Mouse (Mus musculus): Measurements from ENCODE around the gene Rpl13a.
A peak's percentile ranks its signal among the peaks of the same experiment; 100 is the strongest.
"Not testable (repeated sequence)": the region's sequence is repeated elsewhere in the genome, so short reads cannot be mapped to it uniquely, and the experiment has no call there.

The Rpl13a gene

DNA sequence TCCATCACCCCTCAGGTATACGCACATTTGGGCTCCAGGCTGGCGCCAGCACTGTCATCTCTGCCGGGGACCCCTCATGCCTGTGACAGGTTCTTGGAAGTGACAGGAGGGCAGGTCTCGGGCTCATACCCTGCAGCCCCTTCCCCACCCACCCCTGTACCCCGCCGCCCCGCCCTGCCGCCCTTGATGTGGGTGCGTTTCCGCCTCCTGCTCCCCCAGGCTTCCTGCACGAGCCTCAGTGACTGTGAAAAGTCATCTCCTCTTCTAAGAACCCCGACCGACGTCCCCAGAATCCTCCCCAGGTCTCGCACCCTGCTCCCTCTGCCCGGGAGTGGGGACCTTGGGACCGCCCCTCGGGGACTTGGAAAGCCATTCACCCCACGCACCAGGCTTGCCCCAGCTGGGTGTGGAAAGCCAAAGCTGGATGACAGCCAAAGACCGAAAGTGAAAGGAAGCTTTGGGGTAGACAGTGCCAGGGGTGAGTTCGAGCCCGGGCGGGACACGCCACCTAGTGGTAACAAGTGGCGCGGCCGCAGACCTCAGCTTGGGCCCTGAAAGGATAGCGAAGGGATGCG lies 7.5 kb upstream of the Rpl13a start, which contains the start of the genes Gm45713 and Flt3l:
Gm45713 (minus strand) TSS at position 239 of the 575 bp plus-strand sequence.
Flt3l (minus strand) TSS at position 440 of the 575 bp plus-strand sequence.
- peak; percentile 50 for DNase-seq (ENCODE audit: low read depth, low spot score)

DNA sequence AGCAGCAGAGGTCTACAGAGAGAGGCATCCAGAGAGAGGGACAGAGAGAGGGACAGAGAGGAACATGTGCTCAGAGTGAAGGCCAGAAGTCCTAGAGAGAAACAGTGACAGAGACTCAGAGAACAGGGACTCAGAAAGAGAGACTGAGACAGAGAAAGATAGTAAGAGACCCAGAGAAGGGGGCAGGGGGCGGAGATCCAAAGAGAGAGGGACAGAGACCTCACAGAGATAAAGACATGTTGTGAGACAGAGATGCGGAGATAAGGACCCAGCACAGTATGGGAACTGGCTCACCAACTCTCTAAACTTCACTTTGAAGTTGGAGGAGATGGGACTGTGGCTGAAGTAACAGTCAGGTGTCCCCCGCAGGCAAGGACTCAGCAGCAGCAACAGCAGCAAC lies 6.8 kb upstream of the Rpl13a start:
- DNase-seq (ENCODE audit: low read depth, low spot score): no peak

DNA sequence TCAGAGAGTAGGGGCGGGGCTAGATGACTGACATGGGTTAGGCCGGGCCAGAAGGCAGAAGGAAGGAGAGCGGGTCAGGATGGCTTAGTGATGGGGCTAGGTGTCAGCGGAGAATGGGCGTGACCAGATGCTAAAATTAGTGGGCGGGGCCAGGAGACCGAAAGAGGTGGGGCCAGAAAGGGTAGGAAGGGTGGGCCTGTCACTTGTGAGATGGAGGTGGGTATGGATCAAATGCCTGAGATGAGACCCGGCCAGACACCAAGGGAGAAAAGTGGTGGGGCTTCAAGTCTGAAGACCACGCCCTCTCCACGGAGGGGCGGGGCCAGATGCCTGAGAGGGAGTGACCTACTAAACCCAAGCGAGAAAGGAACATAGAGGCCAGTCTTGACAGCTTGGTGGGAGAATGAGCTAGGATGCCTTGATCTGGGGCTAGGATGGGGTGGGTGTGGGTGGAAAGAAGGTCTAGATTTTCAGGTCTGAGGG lies 6.0 kb upstream of the Rpl13a start:
- DNase-seq (ENCODE audit: low read depth, low spot score): no peak

DNA sequence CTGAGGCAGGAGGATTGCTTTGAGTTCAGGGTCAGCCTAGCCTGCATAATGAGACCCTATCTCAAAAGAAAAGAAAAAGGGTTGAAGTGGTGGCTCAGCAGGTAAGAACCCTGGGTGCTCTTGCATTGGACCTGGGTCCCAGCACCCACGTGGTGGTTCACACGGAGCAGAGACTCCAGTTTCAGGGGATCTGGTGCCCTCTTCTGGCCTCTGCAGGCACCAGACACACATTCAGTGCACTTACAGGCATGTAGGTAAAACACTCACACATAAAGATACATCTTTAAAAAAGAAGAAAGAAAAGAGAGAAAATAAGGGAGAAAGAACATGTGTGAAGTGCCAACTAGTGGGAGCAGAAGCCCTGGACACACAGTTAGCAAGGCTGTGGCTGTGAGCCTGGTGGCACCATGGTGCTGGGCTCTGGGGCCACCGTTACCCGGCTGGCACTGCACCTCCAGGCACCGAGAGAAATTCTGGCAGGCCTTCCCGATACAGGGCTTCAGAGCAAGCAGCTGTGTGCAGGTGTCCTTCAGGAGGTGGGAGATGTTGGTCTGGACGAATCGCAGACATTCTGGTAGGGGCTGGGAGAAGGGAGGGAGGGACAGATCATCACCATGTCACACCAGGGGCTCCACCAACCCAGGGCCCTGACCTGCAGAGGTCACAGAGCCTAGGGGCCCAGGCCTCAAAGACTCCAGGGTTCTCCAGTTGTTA lies 5.0 kb upstream of the Rpl13a start:
- DNase-seq (ENCODE audit: low read depth, low spot score): no peak

DNA sequence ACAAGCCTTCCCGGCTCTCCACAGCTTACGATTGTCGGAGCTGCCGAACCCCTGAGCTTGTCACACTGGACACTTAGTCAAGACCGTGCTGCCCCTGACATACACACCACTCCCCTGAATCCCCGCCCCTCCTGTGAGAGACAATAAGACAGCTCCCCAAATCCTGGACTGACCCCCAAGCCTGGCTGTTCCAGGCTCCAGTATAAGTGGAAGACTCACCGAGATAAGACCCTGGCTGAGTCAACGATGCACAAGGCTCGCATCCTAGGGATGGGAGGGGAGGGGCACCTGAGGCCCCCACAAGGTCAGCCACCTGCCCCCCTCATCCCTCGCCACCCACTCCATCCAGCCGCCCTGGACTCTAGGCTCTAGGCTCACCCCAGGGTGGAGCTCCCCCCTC lies 3.3 kb upstream of the Rpl13a start:
- DNase-seq (ENCODE audit: low read depth, low spot score): no peak

DNA sequence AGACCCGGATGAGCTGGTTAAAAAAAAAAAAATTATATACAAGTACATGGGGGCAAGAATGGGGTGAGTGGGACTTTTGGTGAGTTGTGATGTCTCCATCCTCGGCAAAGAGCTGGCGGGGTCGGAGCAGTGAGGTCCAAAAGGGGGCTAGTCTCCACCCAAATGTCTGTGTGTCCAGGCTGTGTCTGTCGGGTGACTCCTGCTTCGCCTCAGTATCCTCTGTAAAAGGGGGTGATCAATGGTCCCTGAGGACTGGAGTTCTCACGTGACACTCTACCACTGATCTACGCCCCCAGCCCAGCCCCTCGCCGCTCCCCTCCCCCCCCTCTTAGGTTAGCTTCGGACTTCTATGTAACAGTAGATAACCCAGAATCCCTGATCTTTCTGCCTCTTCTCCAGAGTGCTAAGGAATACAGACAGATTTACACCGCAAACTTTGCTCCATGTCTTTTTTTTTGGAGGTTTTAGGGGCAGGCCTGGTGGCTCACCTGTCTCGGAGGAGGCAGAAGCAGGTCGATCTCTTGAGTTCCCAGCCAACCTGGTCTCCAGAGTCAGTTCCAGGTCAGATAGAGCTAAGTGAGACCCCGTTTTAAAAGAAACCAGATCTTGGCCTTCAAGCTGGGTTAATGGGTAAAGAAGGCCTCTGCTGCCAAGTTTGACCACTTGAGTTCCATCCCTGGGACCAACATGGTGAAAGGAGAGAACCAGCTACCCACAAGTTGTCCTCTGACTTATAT lies 1.4 kb upstream of the Rpl13a start:
- no peak for DNase-seq (ENCODE audit: low read depth, low spot score)

DNA sequence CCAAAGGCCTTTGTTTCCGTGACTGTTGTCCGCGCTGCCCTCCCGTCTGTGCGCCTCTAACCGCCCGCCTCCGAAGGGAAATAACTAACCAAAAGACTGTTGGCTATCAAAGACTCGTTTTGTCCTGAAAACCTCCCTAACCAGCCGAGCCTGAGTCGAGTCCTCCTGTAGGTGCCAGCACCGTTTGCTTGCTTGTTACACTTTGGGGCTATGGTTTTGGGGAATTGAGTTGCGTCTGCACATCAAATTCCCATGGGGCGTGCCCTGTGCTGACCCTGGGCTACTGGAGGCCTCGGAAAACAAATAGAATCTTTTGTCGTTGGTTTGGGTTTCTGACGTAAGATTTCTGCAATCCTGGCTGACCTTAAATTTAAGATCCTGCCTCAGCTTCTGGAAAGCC lies 757 bp upstream of the Rpl13a start:
- no peak for DNase-seq (ENCODE audit: low read depth, low spot score)

DNA sequence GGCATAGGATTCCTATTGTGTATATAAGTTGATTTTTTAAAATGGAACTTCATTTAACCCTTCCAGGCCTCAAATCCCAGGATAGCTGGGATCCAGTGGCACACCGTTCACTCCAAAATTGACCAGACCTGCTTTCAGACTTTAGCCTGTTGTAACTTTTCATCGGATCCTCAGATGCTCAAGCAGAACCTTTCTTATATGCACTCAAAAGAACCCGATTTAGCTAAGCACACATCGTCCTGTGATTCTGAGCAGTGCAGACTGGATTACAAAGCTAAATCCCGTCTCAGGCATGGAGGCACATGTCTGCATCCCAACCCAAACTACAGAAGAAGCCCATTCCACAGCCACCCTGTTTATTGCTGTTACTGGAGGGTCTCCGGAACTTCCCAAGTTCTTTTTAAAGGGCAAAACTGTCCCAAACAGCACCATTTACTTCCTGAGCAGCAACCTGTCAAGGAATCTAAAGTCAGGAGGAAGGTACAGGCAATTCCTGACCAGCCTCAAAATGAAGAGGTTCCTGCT lies 799 bp downstream of the Rpl13a start:
- no peak for DNase-seq (ENCODE audit: low read depth, low spot score)

DNA sequence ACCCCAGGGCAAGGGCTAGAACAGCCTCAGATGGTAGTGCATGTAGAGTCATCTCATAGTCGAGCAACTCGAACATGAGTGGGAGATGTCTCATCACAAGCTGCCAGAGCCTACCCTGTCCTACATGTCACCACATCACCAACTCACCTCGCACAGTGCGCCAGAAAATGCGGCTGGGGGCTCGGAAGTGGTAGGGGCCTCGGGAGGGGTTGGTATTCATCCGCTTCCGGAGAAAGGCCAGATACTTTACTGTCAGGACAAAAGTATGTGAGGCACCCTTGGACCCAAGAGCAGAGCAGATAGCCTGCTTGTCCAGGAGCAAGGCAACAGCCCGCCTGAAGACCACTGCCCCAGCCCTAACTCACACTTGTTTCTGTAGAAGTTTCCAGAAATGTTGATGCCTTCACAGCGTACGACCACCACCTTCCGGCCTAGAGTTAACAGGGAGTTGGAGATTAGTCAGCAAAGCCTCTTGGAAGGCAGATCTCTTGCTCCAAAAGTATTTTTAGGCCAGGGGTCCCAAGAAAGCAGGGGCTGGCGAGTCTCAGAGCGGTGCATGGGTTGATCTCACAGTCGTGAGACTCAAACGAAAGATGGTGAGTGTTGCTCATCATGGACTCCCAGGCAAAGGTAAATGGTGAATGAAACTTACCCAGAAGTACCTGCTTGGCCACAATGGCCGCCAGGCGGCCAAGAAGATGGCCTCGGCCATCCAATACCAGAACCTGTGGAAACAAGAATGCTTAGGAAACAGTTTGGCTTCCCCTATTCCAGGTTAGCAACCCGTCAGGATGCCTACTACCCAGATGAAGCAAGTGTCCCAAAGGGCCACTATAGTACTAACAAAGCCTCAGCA lies 1.5 kb downstream of the Rpl13a start:
- no peak for DNase-seq (ENCODE audit: low read depth, low spot score)

DNA sequence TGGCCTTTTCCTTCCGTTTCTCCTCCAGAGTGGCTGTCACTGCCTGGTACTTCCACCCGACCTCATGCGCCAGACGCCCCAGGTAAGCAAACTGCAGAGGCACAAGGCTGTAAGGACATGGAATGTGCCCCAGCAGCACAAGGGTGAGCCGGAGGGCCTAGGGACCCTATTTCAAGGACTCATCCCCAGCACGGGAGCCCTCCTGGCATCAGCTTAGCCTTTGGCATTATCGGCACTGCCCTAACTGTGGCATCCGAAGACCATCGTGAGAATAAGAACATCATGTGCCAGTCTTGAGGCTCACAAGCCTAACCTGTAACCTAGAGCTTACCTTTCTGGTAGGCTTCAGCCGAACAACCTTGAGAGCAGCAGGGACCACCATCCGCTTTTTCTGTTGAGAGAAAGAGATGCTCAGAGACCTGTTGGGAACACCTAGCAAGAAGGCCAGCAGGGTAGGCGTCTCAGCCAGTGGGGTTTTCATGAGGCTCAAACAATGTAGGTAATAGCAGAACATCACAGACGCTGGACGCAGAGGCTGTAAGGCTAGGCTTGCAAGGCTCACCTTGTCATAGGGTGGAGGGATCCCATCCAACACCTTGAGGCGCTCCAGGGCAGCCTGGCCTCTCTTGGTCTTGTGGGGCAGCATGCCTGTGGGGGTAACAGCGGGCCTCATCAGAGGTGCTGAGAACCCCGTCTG lies 2.3 kb downstream of the Rpl13a start:
- DNase-seq (ENCODE audit: low read depth, low spot score): no peak

DNA sequence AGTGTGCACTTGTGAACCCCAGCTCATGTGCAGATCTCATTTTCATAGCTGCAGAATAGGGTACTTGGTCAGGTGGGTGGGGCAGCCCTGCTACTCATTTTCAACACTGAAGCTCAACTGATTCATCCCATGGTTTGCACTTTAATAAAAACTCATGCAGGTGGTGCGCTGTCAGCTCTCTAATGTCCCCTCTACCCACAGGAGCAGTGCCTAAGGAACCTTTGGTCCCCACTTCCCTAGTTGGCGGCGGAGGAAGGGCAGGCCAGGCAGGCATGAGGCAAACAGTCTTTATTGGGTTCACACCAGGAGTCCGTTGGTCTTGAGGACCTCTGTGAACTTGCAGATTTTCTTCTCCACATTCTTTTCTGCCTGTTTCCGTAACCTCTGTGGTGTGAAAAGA lies 2.9 kb downstream of the Rpl13a start:
- DNase-seq (ENCODE audit: low read depth, low spot score): not testable (repeated sequence)

DNA sequence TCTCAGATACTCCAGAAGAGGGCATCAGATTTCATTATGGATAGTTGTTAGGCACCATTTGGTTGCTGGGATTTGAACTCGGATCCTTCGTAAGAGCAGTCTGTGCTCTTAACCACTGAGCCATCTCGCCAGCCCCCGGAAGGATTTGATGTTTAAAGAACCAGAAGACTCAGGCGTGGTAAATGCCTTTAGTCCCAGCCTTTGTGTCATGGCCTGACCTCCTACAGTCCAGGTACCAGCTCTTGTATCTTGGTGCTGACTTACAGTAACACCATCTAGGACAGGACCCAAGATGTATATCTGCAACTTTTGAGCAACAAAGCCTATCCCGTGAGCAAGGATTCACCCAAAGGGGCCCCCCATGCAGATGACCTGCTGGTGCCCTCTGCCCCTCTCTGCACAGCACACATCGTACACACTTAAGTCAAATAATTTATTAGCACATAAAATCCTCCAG lies 3.4 kb downstream of the Rpl13a start:
- no peak for DNase-seq (ENCODE audit: low read depth, low spot score)

DNA sequence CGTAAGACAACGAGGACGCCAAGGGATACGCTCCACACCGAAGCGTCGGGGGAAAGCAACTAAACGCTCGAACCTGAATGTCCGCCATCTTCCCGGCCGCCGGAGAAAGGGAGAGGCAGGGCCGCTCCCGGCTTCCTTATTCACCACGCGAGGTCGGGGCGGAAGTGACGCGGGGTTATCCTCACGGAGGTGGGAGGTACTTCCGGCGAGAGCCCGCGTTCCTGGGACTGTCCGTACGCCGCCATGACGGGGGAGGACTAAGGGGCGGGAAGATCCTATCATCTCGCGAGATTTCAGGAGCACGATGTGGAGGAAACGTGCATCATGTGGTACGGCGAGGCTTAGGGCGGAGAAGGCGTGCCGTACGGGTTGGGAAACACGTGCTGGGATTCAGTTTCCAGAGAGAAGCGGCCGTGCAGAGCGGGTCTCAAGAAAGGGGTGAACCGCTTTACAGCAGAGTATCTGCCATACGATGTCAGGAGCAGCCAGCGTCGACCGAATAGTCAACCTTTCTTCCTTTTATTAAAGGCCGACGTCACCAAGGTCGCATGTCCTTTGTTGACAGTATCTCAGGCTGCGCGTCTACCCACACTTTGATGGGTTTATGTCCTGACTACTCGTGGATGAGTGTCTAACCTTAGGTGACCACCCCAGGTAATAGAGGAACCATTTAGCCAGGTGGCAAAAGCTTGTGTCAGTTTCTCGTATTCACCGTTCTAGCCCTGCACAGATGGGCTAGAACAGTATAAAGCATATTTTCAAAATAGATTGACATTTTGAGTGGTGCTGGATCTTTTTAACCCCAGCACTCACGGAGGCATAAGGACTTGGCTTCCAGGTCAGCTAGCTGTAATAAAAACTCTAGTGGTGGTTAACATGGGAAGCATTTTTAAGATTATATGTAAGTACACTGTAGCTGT lies 4.1 kb downstream of the Rpl13a start, which contains the start of gene Rps11:
Rps11 (minus strand) TSS at position 216 of the 920 bp plus-strand sequence.
- DNase-seq (ENCODE audit: low read depth, low spot score): peak; percentile 100

DNA sequence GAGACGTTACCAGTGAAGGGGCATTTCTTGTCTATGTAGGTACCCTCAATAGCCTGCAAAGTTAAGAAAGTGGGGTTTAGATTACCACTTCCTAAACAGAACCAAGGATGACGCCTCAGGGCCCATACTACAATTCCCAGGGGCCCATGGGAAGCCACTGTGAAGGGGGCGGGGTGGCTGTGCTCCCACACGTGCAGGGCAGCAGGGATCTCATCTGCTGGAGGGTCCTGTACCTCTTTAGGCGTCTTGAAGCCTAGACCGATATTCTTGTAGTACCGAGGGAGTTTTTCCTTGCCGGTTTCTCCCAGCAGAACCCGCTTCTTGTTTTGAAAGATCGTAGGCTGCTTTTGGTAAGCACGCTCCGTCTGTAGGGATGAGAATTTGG lies 5.4 kb downstream of the Rpl13a start:
- no peak for DNase-seq (ENCODE audit: low read depth, low spot score)

DNA sequence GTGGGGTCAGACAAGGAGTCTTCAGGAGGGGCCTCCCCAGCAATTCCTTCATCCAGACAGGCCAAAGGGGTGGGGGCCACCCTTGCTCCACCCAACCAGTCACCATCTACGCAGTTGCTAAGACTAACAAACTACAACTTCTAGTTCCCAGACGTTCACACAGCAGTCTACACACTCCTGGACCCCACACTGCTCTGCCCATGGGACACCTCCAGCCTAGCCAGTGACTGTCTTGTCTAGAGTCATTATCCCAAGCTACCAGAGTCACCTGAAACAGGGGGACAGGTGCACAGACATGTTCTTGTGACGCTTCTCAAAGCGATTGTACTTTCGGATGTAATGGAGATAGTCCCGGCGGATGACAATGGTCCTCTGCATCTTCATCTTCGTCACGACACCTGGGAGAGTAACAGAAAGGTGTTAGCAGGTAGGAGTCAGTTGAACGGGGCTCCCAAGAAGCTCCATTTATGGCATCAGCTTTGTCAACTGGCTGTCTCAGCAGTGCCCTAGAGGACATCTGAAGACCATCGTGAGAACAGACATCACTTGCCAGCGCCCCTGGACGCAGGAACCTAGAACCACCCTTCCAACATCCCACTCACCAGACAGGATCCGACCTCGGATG lies 5.9 kb downstream of the Rpl13a start:
- DNase-seq (ENCODE audit: low read depth, low spot score): no peak

DNA sequence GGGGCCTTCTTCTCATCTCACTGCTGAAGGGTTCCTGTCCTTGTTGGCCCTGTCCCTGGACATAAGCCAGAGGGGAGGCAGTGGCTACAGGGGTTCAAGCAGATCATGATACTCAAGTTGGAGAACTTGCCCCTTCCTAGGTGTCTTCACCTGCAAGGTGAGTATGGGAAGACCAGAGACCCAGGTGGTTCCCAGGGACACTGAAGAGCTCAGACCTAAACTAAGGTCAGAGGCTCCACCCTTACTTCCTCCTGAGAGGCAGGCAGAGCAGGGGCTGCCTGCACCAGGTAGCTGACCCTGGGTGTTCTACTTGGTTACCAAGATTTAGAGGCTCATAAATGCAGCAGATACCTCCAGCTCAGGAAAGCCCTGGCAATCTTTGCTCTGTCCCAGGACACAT lies 6.6 kb downstream of the Rpl13a start:
- DNase-seq (ENCODE audit: low read depth, low spot score): no peak

DNA sequence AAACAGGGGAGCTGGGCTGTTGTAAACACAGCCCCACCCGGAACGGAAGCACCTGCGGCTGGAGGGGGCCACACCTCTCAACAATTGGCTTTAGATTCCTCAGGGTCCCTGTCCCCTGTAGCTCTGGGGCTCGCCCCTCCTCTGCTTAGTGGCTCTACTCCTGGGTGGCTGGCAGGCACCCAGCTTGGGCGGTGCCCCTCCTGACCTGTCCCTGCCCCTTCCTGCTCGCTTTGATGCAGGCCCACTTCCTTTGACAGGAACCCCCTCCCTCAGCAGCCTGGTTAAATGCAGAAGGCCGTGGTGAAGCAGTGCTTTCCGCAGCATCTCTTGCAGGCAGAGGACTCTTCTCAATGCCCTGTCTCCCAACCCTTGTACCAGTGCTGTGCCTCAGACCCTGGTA lies 7.2 kb downstream of the Rpl13a start:
- no peak for DNase-seq (ENCODE audit: low read depth, low spot score)

DNA sequence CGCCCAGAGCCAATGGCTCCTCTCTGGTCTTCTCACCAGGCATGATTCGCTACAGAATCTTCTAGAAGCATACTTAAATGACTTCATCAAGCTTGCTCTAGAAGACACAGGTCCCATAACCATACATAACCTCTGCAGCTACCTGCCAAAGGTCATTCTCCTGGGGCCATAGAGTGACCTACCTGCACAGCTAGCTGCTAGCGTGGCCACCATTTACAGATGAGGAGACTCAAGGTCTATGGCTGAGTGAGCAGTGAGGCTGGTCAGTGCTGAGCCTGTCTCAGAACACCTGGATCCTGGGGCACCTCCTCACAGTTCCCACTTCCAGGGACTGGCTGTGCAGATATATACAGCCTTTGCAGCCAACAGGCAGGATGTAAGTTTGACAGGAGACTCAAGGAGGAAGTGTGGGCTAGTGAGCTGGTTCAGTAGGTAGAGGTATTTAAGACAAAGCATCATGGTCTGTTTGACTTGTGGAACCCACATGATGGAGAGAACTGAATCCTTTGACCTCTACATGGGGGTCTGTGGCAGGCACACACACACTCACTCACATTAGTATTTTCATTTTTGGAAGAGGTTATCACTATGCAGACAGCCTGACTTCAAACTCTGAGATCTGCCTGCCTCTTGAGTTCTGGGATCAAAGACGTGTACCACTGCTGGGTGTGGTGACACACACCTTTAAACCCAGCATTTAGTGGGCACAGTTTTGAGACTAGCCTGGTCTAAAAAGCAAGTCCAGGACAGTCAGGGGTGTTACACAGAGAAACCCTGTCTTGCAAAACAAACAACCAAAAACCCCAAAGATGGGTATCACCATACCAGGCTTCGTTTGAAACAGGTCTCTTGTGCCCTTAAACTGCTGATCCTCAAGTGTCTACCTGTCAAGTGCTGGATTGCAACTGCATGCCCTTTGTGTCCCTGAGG lies 8.5 kb downstream of the Rpl13a start:
- DNase-seq (ENCODE audit: low read depth, low spot score): no peak

Measured in retina, adult 2 months (tissue).